ENCODE assay signal across 16 mouse cellular contexts in genomic region chrX:99592980-99593379, GRCm38 (mm10).
DNase-seq lines count a peak whose midpoint lies in the region; ATAC-seq lines count a peak whose summit lies in the region.
"Had no signal": no experiment of that assay in that cellular context is flagged by ENCODE, and none has a peak within 500 bp of the region (broad histone marks: within the 10 kb centered on the region; RNA-seq: fewer than 3 reads in every experiment).

No protein-coding gene starts in this region.

- ATAC-seq in common myeloid progenitor, adult 5-6 weeks (replicated peaks; ENCODE audit: low read depth, poor library complexity, severe bottlenecking) = peak; percentile 42; the same call in 1 of the 2 replicates
- ATAC-seq in activated CD4-positive, CD25-positive, alpha-beta regulatory T cell, adult 4 months = no peak
- no peak for ATAC-seq in inflammation-experienced regulatory T-cells, adult 6 months
- ATAC-seq: intestine, embryonic 15.5 days; liver, postnatal 0 days had no signal

- peak; percentile 30 for DNase-seq in heart, adult 11 months
- no peak for DNase-seq in heart, postnatal 4 days
- peak; percentile 25 for DNase-seq in CD4-positive helper T cell, adult 2 months (ENCODE audit: low read depth, low spot score)
- DNase-seq in naive thymus-derived CD4-positive, alpha-beta T cell, adult 2 months (ENCODE audit: low read depth) = peak; percentile 47
- DNase-seq in adrenal gland, postnatal 14 days = no peak
- DNase-seq: adrenal gland, postnatal 36 days; B cell, adult 2 months; cerebellum, postnatal 25 days; heart, adult 2 months; liver, postnatal 0 days; lung, postnatal 36 days; retina, postnatal 1 day had no signal

Comparison
In these comparisons a context has a peak if more than half of its experiments do, and no peak if none do; other contexts are left out.
1. DNase-seq: peak in heart, adult 11 months (single experiment), CD4-positive helper T cell, adult 2 months (single experiment) and naive thymus-derived CD4-positive, alpha-beta T cell, adult 2 months (single experiment); none in heart, postnatal 4 days (single experiment) and adrenal gland, postnatal 14 days (single experiment).